Mouse (Mus musculus) erythroblast, embryonic 14.5 days (primary cell): Measurements from ENCODE around the gene Plet1. TPM values are rescaled to one million over a fixed set of nuclear protein-coding genes. Genes with fewer than 3 reads are reported as not detected.

Experiments
- H3K27me3 ChIP-seq: 2 replicates; pipeline ENCODE4 v1.6.1; 2012; ENCODE audit warnings: inconsistent platforms; ENCODE audit not compliant: control insufficient read depth
- H3K36me3 ChIP-seq: 2 replicates; pipeline ENCODE4 v1.6.1; 2012; ENCODE audit warnings: mild to moderate bottlenecking, inconsistent platforms; ENCODE audit not compliant: control insufficient read depth
- H3K4me1 ChIP-seq: 2 replicates; pipeline ENCODE4 v1.6.1; 2012; ENCODE audit warnings: inconsistent platforms; ENCODE audit not compliant: control insufficient read depth
- H3K4me3 ChIP-seq: replicated peaks from 2 replicates; pipeline ENCODE3; 2012; ENCODE audit warnings: moderate library complexity, mild to moderate bottlenecking, inconsistent platforms
- H3K9me3 ChIP-seq: 2 replicates; pipeline ENCODE4 v1.6.1; 2012; ENCODE audit warnings: low read length, inconsistent platforms, mixed read lengths; ENCODE audit not compliant: control insufficient read depth
- GATA1 ChIP-seq: IDR thresholded peaks from 2 replicates; pipeline ENCODE4 v1.6.1; 2012; ENCODE audit warnings: low read length, inconsistent platforms, mixed read lengths
- TAL1 ChIP-seq: IDR thresholded peaks from 3 replicates; pipeline ENCODE4 v1.6.1; 2012; ENCODE audit warnings: low read length, inconsistent platforms, mixed read lengths
- polyA plus RNA-seq: library from polyadenylated mRNA; stranded (reverse); fragments of >175 nt; gene quantifications from 2 replicates; pipeline ENCODE4 v1.2.3, GENCODE M21; 2012

The Plet1 gene
- polyA plus RNA-seq, 1 experiment: not detected

DNA sequence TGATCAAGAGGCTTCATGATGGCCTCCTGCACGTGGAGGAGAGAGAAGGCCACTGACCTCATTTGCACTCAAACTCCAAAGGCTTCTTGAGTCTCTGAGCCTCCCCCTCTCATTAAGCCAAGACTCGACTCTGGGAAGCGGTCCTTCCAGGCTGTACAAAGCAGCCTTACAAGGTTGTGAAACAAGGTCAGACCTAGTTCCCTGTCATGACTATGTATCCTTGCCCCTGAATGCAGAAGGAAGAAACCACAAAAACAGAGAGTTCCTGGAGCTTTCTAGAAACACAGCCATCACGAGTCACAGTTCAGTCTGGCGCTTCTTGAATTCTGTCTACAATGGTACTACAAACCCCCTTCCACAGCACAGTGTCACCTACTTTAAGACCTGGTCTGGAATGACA, 28.2 kb downstream of the Plet1 start:
- no peaks in the 10 kb centered on the region for H3K9me3 ChIP-seq
- H3K4me1 ChIP-seq: peaks cover 7% of the 10 kb centered on the region
- no peaks in the 10 kb centered on the region for H3K27me3 ChIP-seq
- H3K4me3 ChIP-seq: no peak overlapping the region
- peaks cover 29% of the 10 kb centered on the region for H3K36me3 ChIP-seq
- TF ChIP-seq GATA1 (no peak), TAL1 (no peak)

DNA sequence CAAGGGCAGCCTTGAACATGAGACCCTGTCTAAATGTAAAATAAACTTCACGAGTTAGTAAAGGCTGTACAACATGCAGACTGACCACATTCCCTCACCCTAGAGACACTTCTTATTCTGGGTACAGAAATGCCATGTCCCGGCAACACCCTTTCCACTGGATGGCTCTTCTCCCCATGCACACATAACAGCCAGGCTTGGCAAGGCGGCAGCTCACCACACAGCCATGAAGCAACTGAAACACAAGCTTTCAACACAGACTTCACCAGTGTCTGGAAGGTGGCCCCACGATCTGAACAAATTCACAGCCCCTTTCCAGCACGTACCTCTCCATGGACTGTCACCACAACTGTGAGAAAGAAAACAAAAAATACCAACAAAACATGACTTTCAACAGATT, 30.6 kb downstream of the Plet1 start:
- Histone ChIP-seq H3K27me3 (no peaks in the 10 kb centered on the region), H3K4me1 (peaks cover 16% of the 10 kb centered on the region), H3K36me3 (peaks cover 29% of the 10 kb centered on the region), H3K9me3 (no peaks in the 10 kb centered on the region), H3K4me3 (no peak overlapping the region)
- no peak for TF ChIP-seq GATA1
- no peak for TF ChIP-seq TAL1

DNA sequence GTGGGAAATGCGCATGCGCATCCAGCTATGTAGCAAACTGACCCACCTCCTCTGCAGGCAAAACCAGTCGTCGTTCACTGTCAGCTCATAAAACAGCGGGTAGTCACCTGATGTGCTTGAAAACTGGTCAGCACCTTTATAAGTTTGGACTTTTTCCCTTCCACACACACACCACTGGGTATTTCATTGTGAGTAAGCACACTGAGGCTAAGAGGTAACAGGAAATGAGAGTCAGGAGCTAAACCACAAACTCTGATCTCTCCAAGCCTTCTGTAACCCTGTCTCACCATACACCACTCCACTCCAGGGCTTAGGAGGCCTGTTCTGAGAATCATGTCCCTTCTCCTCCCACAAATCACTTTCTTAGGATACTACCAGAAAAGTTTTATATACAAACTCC, 31.3 kb downstream of the Plet1 start:
- TF ChIP-seq GATA1 (no peak), TAL1 (no peak)
- H3K4me3 ChIP-seq: no peak overlapping the region
- peaks cover 26% of the 10 kb centered on the region for H3K36me3 ChIP-seq
- H3K4me1 ChIP-seq: peaks cover 16% of the 10 kb centered on the region
- H3K9me3 ChIP-seq: no peaks in the 10 kb centered on the region
- H3K27me3 ChIP-seq: no peaks in the 10 kb centered on the region

DNA sequence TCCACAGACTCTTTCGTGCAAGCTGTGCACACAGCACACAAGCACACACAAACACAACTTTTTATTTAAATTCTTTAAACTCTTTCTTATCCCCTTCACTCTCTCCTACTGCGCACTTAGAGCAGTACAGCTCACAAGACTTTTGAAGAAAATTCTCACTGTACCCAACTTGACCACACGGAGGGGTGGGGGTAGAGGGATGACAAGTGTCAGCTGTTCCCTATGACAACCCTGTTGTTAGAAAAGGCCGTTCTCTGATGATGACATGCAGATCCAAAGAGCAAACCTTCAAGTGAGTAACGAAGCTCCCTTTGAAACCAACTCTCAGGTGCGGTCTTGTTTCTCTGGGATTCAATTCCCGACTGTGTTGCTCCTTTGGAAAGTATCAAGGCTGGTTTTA, 33.5 kb downstream of the Plet1 start:
- H3K27me3 ChIP-seq: no peaks in the 10 kb centered on the region
- TF ChIP-seq TAL1 (no peak), GATA1 (no peak)
- H3K4me3 ChIP-seq: peak overlapping the region; percentile 78
- H3K4me1 ChIP-seq: peaks cover 16% of the 10 kb centered on the region
- H3K36me3 ChIP-seq: peaks cover 16% of the 10 kb centered on the region
- no peaks in the 10 kb centered on the region for H3K9me3 ChIP-seq

DNA sequence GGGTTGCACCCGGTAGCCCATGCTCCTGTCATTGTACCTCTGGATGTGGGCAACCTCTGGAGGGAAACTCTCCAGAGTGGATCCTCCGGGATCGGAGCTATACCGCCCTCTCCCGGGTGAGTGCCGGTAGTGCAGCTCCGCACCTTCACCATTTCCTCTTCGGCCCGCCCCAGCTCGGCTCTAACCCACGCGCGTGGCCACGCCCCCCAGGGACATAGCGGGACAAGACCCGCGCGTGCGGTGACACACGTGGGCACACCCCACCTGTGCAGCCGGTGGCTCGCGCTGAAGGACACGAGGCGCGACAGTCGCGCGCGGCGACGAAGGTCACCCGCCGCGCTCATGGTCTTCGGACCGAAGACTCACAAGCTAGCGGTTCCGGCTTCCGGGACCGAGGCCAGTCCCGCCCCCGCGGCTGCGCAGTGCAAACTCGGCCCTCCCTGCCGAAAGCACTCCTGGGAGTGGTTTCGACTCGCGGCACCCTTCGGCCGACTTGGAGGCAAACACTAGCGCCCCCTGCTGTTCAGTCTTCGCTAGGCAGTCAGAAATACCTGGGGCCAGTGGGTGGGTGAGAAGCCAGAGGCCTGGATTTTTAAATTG, 34.1 kb downstream of the Plet1 start, which contains the start of gene Pts:
Pts (minus strand) TSS at position 432 of the 600 bp plus-strand sequence.
- Histone ChIP-seq H3K36me3 (peaks cover 16% of the 10 kb centered on the region), H3K9me3 (no peaks in the 10 kb centered on the region), H3K4me3 (peak within 1 kb of the TSS; percentile 78), H3K27me3 (no peaks in the 10 kb centered on the region), H3K4me1 (peaks cover 19% of the 10 kb centered on the region)
- TF ChIP-seq TAL1: no peak
- TF ChIP-seq GATA1: no peak

DNA sequence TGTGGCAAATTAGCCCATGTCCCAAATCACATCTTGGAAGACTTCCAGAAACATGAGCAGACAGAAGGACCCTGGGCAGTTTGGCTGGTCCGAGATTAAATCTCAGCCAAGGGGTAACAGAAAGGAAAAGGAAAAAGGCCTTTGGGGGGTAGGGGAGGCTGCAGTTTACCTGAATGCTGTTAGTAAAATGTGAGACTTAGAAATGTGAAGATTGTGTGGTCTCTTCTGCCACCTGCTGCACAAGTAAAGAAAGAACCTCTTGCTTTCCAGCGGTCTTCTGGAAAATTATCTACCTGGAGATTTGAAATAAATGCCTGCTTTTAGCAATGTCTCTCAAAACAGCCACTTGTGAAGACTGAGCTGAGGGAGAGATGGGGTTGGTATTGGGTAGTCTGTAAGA, 36.6 kb downstream of the Plet1 start:
- H3K27me3 ChIP-seq: no peaks in the 10 kb centered on the region
- peaks cover 19% of the 10 kb centered on the region for H3K4me1 ChIP-seq
- no peak overlapping the region for H3K4me3 ChIP-seq
- no peaks in the 10 kb centered on the region for H3K36me3 ChIP-seq
- no peaks in the 10 kb centered on the region for H3K9me3 ChIP-seq
- no peak for TF ChIP-seq TAL1
- no peak for TF ChIP-seq GATA1

DNA sequence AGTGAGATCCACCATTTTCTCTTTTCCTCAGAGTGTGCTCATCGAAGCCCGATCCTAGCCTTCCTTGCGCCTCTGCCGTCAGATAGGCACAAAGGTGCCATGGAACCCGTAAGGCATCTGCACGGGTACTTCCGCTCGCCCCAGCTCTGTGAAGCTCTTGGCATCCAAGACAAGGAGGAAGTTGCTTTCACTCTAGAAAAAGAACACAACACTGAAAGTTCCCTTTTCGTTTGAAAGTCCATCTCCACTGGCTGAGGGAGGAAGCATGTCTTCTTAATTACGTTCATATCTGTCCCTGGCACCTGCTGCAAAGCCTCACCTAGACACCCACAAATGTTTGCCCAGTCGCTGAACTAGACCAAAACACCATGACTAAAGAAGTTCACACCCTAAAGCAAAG, 39.0 kb downstream of the Plet1 start:
- Histone ChIP-seq H3K4me1 (peaks cover 6% of the 10 kb centered on the region), H3K36me3 (no peaks in the 10 kb centered on the region), H3K9me3 (no peaks in the 10 kb centered on the region), H3K27me3 (no peaks in the 10 kb centered on the region), H3K4me3 (peak overlapping the region; percentile 19)
- TF ChIP-seq GATA1: no peak
- TF ChIP-seq TAL1: no peak

DNA sequence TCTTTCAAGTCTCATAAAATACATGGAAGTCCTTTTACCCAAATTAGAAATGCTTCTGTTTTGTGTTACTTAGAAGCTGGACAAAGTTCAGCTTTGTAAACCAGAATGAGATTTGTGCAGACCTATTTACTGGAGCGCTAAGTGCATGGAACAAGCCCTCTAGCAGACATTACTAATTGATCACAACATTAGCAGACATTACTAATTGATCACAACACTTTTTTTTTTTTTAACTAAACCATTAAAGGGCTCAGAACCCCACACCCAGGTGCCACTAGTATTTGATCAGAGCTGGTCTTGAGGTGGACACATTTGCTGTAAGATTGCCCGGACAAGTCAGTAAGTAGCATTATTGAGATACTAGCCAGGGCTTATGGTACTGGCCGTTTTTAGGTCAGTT, 39.5 kb downstream of the Plet1 start:
- Histone ChIP-seq H3K9me3 (no peaks in the 10 kb centered on the region), H3K27me3 (no peaks in the 10 kb centered on the region), H3K4me1 (peaks cover 5% of the 10 kb centered on the region), H3K36me3 (no peaks in the 10 kb centered on the region), H3K4me3 (no peak overlapping the region)
- TF ChIP-seq TAL1 (no peak), GATA1 (no peak)

DNA sequence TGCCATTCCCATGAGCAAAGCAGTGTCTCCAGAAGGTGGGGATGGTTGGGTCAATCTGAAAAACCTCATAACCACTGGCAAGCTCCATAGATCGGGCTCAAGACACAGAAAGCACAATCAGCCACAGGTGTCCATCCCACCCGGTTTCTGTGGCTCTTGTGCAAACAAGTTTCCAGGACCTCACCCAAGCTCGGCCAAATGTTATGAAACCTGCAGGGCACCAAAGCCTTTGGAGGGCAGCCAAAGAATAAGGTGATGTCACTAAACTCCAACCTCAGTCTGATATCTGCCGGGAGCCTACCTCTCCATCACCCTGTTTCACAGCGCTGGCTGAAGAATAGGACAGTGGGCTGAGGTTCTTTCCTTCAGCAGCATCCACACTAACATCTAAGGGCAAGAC, 41.6 kb downstream of the Plet1 start:
- Histone ChIP-seq H3K9me3 (no peaks in the 10 kb centered on the region), H3K4me1 (peaks cover 3% of the 10 kb centered on the region), H3K4me3 (no peak overlapping the region), H3K36me3 (no peaks in the 10 kb centered on the region), H3K27me3 (no peaks in the 10 kb centered on the region)
- TF ChIP-seq GATA1: no peak
- TF ChIP-seq TAL1: no peak

DNA sequence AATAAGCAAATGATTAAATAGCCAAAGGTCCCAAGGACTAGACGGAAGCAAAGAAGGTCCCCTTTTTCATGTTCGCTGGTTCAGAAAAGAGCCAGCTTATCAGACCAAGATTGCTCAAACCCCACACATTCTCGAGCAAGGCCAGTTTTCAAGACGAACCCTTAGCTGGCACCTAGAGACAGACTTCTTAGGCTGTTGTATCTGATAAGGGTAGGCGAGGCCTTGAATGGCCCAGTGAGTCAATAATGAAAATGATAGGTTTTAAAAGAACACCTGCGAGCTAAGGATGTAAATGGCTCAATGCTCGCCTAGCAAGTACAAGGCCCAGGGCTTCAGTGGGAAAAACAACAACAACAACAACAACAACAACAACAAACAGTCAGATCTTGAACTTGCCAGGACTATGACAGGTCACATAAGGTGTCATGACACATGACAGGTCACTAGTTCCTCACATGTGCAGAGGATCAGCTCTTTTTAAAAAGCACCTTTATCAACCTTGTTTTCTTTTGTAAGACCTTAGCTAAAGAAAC, 42.3 kb downstream of the Plet1 start:
- TF ChIP-seq TAL1 (no peak), GATA1 (no peak)
- H3K4me1 ChIP-seq: peaks cover 3% of the 10 kb centered on the region
- no peaks in the 10 kb centered on the region for H3K27me3 ChIP-seq
- no peak overlapping the region for H3K4me3 ChIP-seq
- H3K36me3 ChIP-seq: no peaks in the 10 kb centered on the region
- H3K9me3 ChIP-seq: no peaks in the 10 kb centered on the region
